19 mouse cellular contexts compared by ENCODE assay signal in genomic region chr3:129547837-129548435, GRCm38 (mm10). TPM values are rescaled to one million over a fixed set of nuclear protein-coding genes. Genes with fewer than 3 reads are reported as not detected.
DNase-seq lines count a peak whose midpoint lies in the region; ATAC-seq and TF ChIP-seq lines count a peak whose summit lies in the region.
"Had no signal": no experiment of that assay in that cellular context is flagged by ENCODE, and none has a peak within 500 bp of the region (broad histone marks: within the 10 kb centered on the region; RNA-seq: fewer than 3 reads in every experiment).

No protein-coding gene starts in this region.

- in situ Hi-C loops in ES-E14 (cut with MboI; ENCODE audit: low sequenced_read_pairs in 2 of 2, unreplicated experiment in 2 of 2) = no loop called here

- 53% methylated on average over 8 of the region's 8 CpGs for WGBS in forebrain, embryonic 15.5 days
- WGBS in forebrain, embryonic 10.5 days = 70% methylated on average over 8 of the region's 8 CpGs
- 21% methylated on average over 8 of the region's 8 CpGs for WGBS in intestine, postnatal 0 days
- WGBS in stomach, embryonic 14.5 days = 36% methylated on average over 8 of the region's 8 CpGs

- H3K4me2 ChIP-seq in forebrain, embryonic 15.5 days (replicated peaks) = no peak overlapping the region
- H3K4me2 ChIP-seq in intestine, postnatal 0 days (replicated peaks; ENCODE audit: low read depth) = 0 out of 2 replicates have a peak overlapping the region, but pooled peaks have one; percentile 17
- H3K4me2 ChIP-seq in stomach, embryonic 14.5 days (replicated peaks; ENCODE audit: low read depth, low read length) = no peak overlapping the region
- H3K4me2 ChIP-seq: heart, embryonic 15.5 days; limb, embryonic 13.5 days; neural tube, embryonic 13.5 days had no signal

- H3K9me3 ChIP-seq in forebrain, embryonic 15.5 days = no peaks in the 10 kb centered on the region
- peaks cover 10% of the 10 kb centered on the region; the same call in 1 of the 2 replicates for H3K9me3 ChIP-seq in forebrain, embryonic 10.5 days
- no peaks in the 10 kb centered on the region for H3K9me3 ChIP-seq in ES-E14 (ENCODE audit: control insufficient read depth, insufficient read depth, low read depth, low read length)
- no peaks in the 10 kb centered on the region for H3K9me3 ChIP-seq in intestine, postnatal 0 days (ENCODE audit: control insufficient read depth)
- 0 out of 2 replicates have a peak, but pooled peaks cover 4% of the 10 kb centered on the region for H3K9me3 ChIP-seq in stomach, embryonic 14.5 days (ENCODE audit: control insufficient read depth, low read depth, low read length)
- H3K9me3 ChIP-seq: G1E; heart, embryonic 15.5 days had no signal

- ATAC-seq in forebrain, embryonic 15.5 days (replicated peaks) = 0 out of 2 replicates have a peak, but pooled peaks have one; percentile 15
- ATAC-seq in intestine, postnatal 0 days = peak; percentile 91
- peak; percentile 59; the same call in 1 of the 2 replicates for ATAC-seq in stomach, embryonic 14.5 days (ENCODE audit: insufficient number of reproducible peaks, insufficient read depth, low FRiP score, low read depth)
- ATAC-seq: lung, postnatal 0 days had no signal

- TF ChIP-seq CTCF in intestine, postnatal 0 days (IDR thresholded peaks at IDR 0.05; ENCODE audit: low read depth) = peak; percentile 62

- no peak for DNase-seq in forebrain, embryonic 10.5 days (ENCODE audit: extremely low spot score, low spot score)
- no peak for DNase-seq in ES-E14 (ENCODE audit: low read depth, low spot score)
- DNase-seq in gastrocnemius, postnatal 4 days (ENCODE audit: low spot score in 2 of 2) = no peak
- no peak for DNase-seq in cerebellum, adult 8-10 months
- DNase-seq in embryo, embryonic 11 days = no peak
- DNase-seq: adrenal gland, adult 2 months; cerebellum, adult 18-20 months; kidney, adult 18-20 months; thymus, postnatal 25 days had no signal

- H3K36me3 ChIP-seq in forebrain, embryonic 15.5 days = 0 out of 2 replicates have a peak, but pooled peaks cover 3% of the 10 kb centered on the region
- H3K36me3 ChIP-seq in forebrain, embryonic 10.5 days (replicated peaks) = peaks cover 48% of the 10 kb centered on the region
- H3K36me3 ChIP-seq in ES-E14 (ENCODE audit: control insufficient read depth, insufficient read depth, low read length, poor library complexity, severe bottlenecking) = peaks cover 14% of the 10 kb centered on the region
- peaks cover 8% of the 10 kb centered on the region; the same call in 1 of the 2 replicates for H3K36me3 ChIP-seq in intestine, postnatal 0 days (ENCODE audit: control insufficient read depth, insufficient read depth)
- no peaks in the 10 kb centered on the region for H3K36me3 ChIP-seq in stomach, embryonic 14.5 days (ENCODE audit: control insufficient read depth, insufficient read depth, low read length)

- H3K4me3 ChIP-seq in forebrain, embryonic 15.5 days = no peak overlapping the region
- no peak overlapping the region for H3K4me3 ChIP-seq in forebrain, embryonic 10.5 days
- peak overlapping the region in 1 of 2 experiments; percentile 1; a peak in 1 of 4 replicates for H3K4me3 ChIP-seq in ES-E14 (ENCODE audit: insufficient read depth in 1 of 2, low read depth in 1 of 2, low read length in 2 of 2, poor library complexity in 1 of 2, severe bottlenecking in 1 of 2)
- no peak overlapping the region for H3K4me3 ChIP-seq in intestine, postnatal 0 days (ENCODE audit: low read depth, low read length)
- H3K4me3 ChIP-seq in stomach, embryonic 14.5 days (ENCODE audit: low read depth, low read length) = no peak overlapping the region
- H3K4me3 ChIP-seq: heart, embryonic 15.5 days; hindbrain, embryonic 10.5 days; layer of hippocampus, adult 2 months; limb, embryonic 13.5 days; neural tube, embryonic 13.5 days had no signal

- no peak overlapping the region for H3K9ac ChIP-seq in forebrain, embryonic 15.5 days (replicated peaks)
- peak overlapping the region; percentile 15; the same call in 1 of the 2 replicates for H3K9ac ChIP-seq in ES-E14 (ENCODE audit: insufficient read depth, low read depth, low read length, poor library complexity, severe bottlenecking)
- no peak overlapping the region for H3K9ac ChIP-seq in intestine, postnatal 0 days (ENCODE audit: low read depth, low read length)
- no peak overlapping the region for H3K9ac ChIP-seq in stomach, embryonic 14.5 days (replicated peaks; ENCODE audit: low read depth, low read length)
- H3K9ac ChIP-seq: heart, embryonic 15.5 days; limb, embryonic 13.5 days; neural tube, embryonic 13.5 days had no signal

- H3K27me3 ChIP-seq in forebrain, embryonic 15.5 days = no peaks in the 10 kb centered on the region
- H3K27me3 ChIP-seq in forebrain, embryonic 10.5 days (ENCODE audit: poor library complexity, severe bottlenecking) = peaks cover 5% of the 10 kb centered on the region; the same call in 1 of the 2 replicates
- no peaks in the 10 kb centered on the region for H3K27me3 ChIP-seq in intestine, postnatal 0 days (replicated peaks; ENCODE audit: control insufficient read depth, insufficient read depth, low read length)
- no peaks in the 10 kb centered on the region for H3K27me3 ChIP-seq in stomach, embryonic 14.5 days (ENCODE audit: control insufficient read depth, insufficient read depth, low read length)
- H3K27me3 ChIP-seq: heart, embryonic 15.5 days; limb, embryonic 13.5 days; neural tube, embryonic 13.5 days had no signal

- no peak overlapping the region for H3K27ac ChIP-seq in forebrain, embryonic 15.5 days (replicated peaks)
- no peak overlapping the region for H3K27ac ChIP-seq in forebrain, embryonic 10.5 days
- peak overlapping the region; percentile 33; the same call in 1 of the 2 replicates for H3K27ac ChIP-seq in ES-E14 (ENCODE audit: insufficient read depth, low read depth, low read length, poor library complexity, severe bottlenecking)
- peak overlapping the region; percentile 61 for H3K27ac ChIP-seq in intestine, postnatal 0 days (ENCODE audit: low read depth, low read length)
- no peak overlapping the region for H3K27ac ChIP-seq in stomach, embryonic 14.5 days (ENCODE audit: low read length)
- H3K27ac ChIP-seq: heart, embryonic 15.5 days; hindbrain, embryonic 10.5 days; layer of hippocampus, adult 2 months; limb, embryonic 13.5 days; neural tube, embryonic 13.5 days had no signal

- H3K4me1 ChIP-seq in forebrain, embryonic 15.5 days = peaks cover 16% of the 10 kb centered on the region; the same call in 1 of the 2 replicates
- peaks cover 63% of the 10 kb centered on the region for H3K4me1 ChIP-seq in forebrain, embryonic 10.5 days
- H3K4me1 ChIP-seq in ES-E14 (ENCODE audit: control insufficient read depth in 2 of 2, insufficient read depth in 2 of 2, low read length in 2 of 2, poor library complexity in 1 of 2) = peaks cover 20 to 43% of the 10 kb centered on the region in 2 experiments
- 0 out of 2 replicates have a peak, but pooled peaks cover 17% of the 10 kb centered on the region for H3K4me1 ChIP-seq in intestine, postnatal 0 days (replicated peaks; ENCODE audit: control insufficient read depth, insufficient read depth, low read length)
- H3K4me1 ChIP-seq in stomach, embryonic 14.5 days (ENCODE audit: control insufficient read depth, insufficient read depth, low read length) = peaks cover 21% of the 10 kb centered on the region

TF ChIP-seq in ES-E14, 5 proteins besides CTCF, POLR2A, EP300 and RAD21:
- no peak for TF ChIP-seq MAFK (IDR thresholded peaks at IDR 0.05; ENCODE audit: insufficient read depth, low read depth, low read length)
- no peak for TF ChIP-seq ZNF384 (IDR thresholded peaks at IDR 0.05; ENCODE audit: low read depth, low read length)
- no peak for TF ChIP-seq ZC3H11A (IDR thresholded peaks at IDR 0.05; ENCODE audit: borderline replicate concordance, low read depth, low read length)
- TF ChIP-seq CHD2 (IDR thresholded peaks at IDR 0.05; ENCODE audit: low read depth, low read length) = no peak
- no peak for TF ChIP-seq HCFC1 (IDR thresholded peaks at IDR 0.05; ENCODE audit: borderline replicate concordance, insufficient read depth, low read length)
TF ChIP-seq in ES-E14: peak in this region for 0.

RNA-seq across cellular contexts. Expression of gene Elovl6, which starts 15.8 kb away (rescaled TPM):
- polyA plus RNA-seq in forebrain, embryonic 15.5 days (2015; fragmentation: Nextera tagmentation; extraction: Ambion mirVana) = 34.6 and 39.9 TPM in 2 replicates
- 46.9 and 48.2 TPM in 2 replicates for polyA plus RNA-seq in forebrain, embryonic 10.5 days (2016; fragmentation: Nextera tagmentation; extraction: Ambion mirVana)
- 109 and 118 TPM in 2 replicates for total RNA-seq in ES-E14 (2012; rRNA removed)
- 34.5 and 36.5 TPM in 2 replicates for polyA plus RNA-seq in intestine, postnatal 0 days (2015; fragmentation: Nextera tagmentation; extraction: Ambion mirVana)
- 37.6 and 41.3 TPM in 2 replicates for polyA plus RNA-seq in stomach, embryonic 14.5 days (2014; fragmentation: Nextera tagmentation; extraction: Ambion mirVana)
- total RNA-seq in gastrocnemius, postnatal 4 days (2021) = 10 to 100 TPM; 11.8 to 12.3 TPM

Comparison
In these comparisons a context has a peak if more than half of its experiments do, and no peak if none do; other contexts are left out.
1. ATAC-seq: peak in every context shown above with its lines; median percentile 91 in intestine, postnatal 0 days; 59 in stomach, embryonic 14.5 days; 15 in forebrain, embryonic 15.5 days.
2. H3K27ac ChIP-seq: peak in ES-E14 (single experiment) and intestine, postnatal 0 days (single experiment); none in forebrain, embryonic 15.5 days (single experiment), forebrain, embryonic 10.5 days (single experiment) and stomach, embryonic 14.5 days (single experiment).